10 mouse cellular contexts compared by ENCODE assay signal in the genomic region with DNA sequence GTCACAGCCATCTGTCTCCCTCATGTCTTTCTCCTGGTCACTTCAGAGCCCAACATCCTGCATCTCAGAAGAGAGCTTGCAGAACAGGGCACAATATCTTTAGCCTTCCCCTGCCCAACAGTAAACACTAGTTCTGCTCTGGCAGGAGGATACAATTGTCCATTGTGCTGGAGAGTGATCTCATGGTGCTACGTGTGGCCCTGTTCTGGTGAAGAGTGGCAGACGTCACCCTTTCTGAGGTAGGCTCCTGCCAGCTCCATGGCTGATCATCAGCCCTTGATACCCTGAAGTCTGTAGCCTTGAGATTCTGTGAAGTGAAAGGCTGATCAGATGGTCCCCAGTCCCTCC. TPM values are rescaled to one million over a fixed set of nuclear protein-coding genes. Genes with fewer than 3 reads are reported as not detected.
DNase-seq lines count a peak whose midpoint lies in the region; ATAC-seq and TF ChIP-seq lines count a peak whose summit lies in the region.
"Had no signal": no experiment of that assay in that cellular context is flagged by ENCODE, and none has a peak within 500 bp of the region (broad histone marks: within the 10 kb centered on the region; RNA-seq: fewer than 3 reads in every experiment).

No protein-coding gene starts in this region.

- H3K4me1 ChIP-seq in heart, embryonic 15.5 days (replicated peaks) = peaks cover 17% of the 10 kb centered on the region
- peaks cover 19 to 61% of the 10 kb centered on the region in 2 experiments for H3K4me1 ChIP-seq in MEL (ENCODE audit: control insufficient read depth in 1 of 2, insufficient read depth in 2 of 2, low read length in 2 of 2)
- H3K4me1 ChIP-seq: hindbrain, embryonic 13.5 days had no signal

- no peak overlapping the region for H3K4me2 ChIP-seq in heart, embryonic 15.5 days
- H3K4me2 ChIP-seq: hindbrain, embryonic 13.5 days; neural tube, embryonic 13.5 days had no signal

- no peak for TF ChIP-seq EP300 in MEL (IDR thresholded peaks at IDR 0.05; ENCODE audit: low read depth in 1 of 2, low read length in 2 of 2)

- ATAC-seq in heart, embryonic 15.5 days (replicated peaks; ENCODE audit: insufficient number of reproducible peaks, insufficient read depth, low FRiP score, low read depth) = no peak; the same call in 1 of the 2 replicates
- 0 out of 2 replicates have a peak, but pooled peaks have one; percentile 18 for ATAC-seq in erythroid progenitor cell, adult 5-6 weeks (replicated peaks; ENCODE audit: low FRiP score, poor library complexity, severe bottlenecking)

- H3K27ac ChIP-seq in heart, embryonic 15.5 days = peak overlapping the region; percentile 60
- peak overlapping the region; percentile 99 for H3K27ac ChIP-seq in MEL (ENCODE audit: control insufficient read depth, low read depth, low read length)
- H3K27ac ChIP-seq: hindbrain, embryonic 13.5 days; neural tube, embryonic 13.5 days had no signal

- H3K9me3 ChIP-seq in heart, embryonic 15.5 days (replicated peaks) = no peaks in the 10 kb centered on the region
- H3K9me3 ChIP-seq in MEL (replicated peaks; ENCODE audit: insufficient read depth, low read length) = no peaks in the 10 kb centered on the region
- H3K9me3 ChIP-seq: hindbrain, embryonic 13.5 days; neural tube, embryonic 13.5 days had no signal

- intact Hi-C loops in heart, postnatal 36 days (cut with DNase I) = no loop called here

- WGBS in heart, embryonic 15.5 days = 52% methylated on average over 2 of the region's 2 CpGs

- peaks cover 18% of the 10 kb centered on the region for H3K79me2 ChIP-seq in MEL (ENCODE audit: control insufficient read depth, insufficient read depth, low read length, poor library complexity)

- no peak overlapping the region for H3K4me3 ChIP-seq in heart, embryonic 15.5 days
- no peak overlapping the region for H3K4me3 ChIP-seq in MEL (ENCODE audit: control insufficient read depth in 1 of 2, insufficient read depth in 1 of 2, low read depth in 2 of 2, low read length in 2 of 2)
- H3K4me3 ChIP-seq: hindbrain, embryonic 13.5 days; neural tube, embryonic 13.5 days had no signal

- TF ChIP-seq CTCF in MEL (IDR thresholded peaks at IDR 0.05 in 2 of 3, conservative IDR thresholded peaks at IDR 0.05 in 1 of 3; ENCODE audit: control insufficient read depth in 1 of 3, insufficient read depth in 1 of 3, low read depth in 2 of 3, low read length in 3 of 3, poor library complexity in 1 of 3, severe bottlenecking in 1 of 3) = no peak

- TF ChIP-seq POLR2A in MEL (IDR thresholded peaks at IDR 0.05; ENCODE audit: control insufficient read depth in 1 of 2, insufficient read depth in 1 of 2, low read depth in 1 of 2, low read length in 2 of 2, poor library complexity in 1 of 2) = no peak

- no peak for DNase-seq in heart, postnatal 36 days
- no peak for DNase-seq in MEL (ENCODE audit: low read depth, low spot score)
- DNase-seq in lung, postnatal 14 days = peak; percentile 37
- DNase-seq in kidney, postnatal 4 days = no peak
- no peak for DNase-seq in cerebellum, adult 8-10 months
- DNase-seq in cerebellum, postnatal 10 days = no peak

- peaks cover 14% of the 10 kb centered on the region; the same call in 1 of the 2 replicates for H3K36me3 ChIP-seq in heart, embryonic 15.5 days
- H3K36me3 ChIP-seq in MEL (ENCODE audit: control insufficient read depth in 1 of 2, insufficient read depth in 2 of 2, low read length in 2 of 2) = peaks cover 0 to 59% of the 10 kb centered on the region in 2 experiments; a peak in 2 of 4 replicates

- TF ChIP-seq RAD21 in MEL (IDR thresholded peaks at IDR 0.05; ENCODE audit: low read depth, low read length) = no peak

- H3K9ac ChIP-seq in heart, embryonic 15.5 days = no peak overlapping the region
- peak overlapping the region; percentile 59 for H3K9ac ChIP-seq in MEL (ENCODE audit: control insufficient read depth, low read depth, low read length, poor library complexity, severe bottlenecking)
- H3K9ac ChIP-seq: hindbrain, embryonic 13.5 days; neural tube, embryonic 13.5 days had no signal

- no peaks in the 10 kb centered on the region for H3K27me3 ChIP-seq in heart, embryonic 15.5 days
- H3K27me3 ChIP-seq in MEL (ENCODE audit: control insufficient read depth in 1 of 2, insufficient read depth in 2 of 2, low read length in 2 of 2) = no peaks in the 10 kb centered on the region
- H3K27me3 ChIP-seq: hindbrain, embryonic 13.5 days; neural tube, embryonic 13.5 days had no signal

TF ChIP-seq in MEL, 35 proteins besides CTCF, POLR2A, EP300 and RAD21:
- TF ChIP-seq TBP (IDR thresholded peaks at IDR 0.05; ENCODE audit: low read depth, low read length) (no peak), RCOR1 (IDR thresholded peaks at IDR 0.05; ENCODE audit: low read depth, low read length) (no peak), NELFE (IDR thresholded peaks at IDR 0.05; ENCODE audit: low read depth, low read length) (0 out of 2 replicates have a peak, but pooled peaks have one; percentile 43), ELF1 (IDR thresholded peaks at IDR 0.05; ENCODE audit: low read depth, low read length) (no peak), E2F4 (IDR thresholded peaks at IDR 0.05; ENCODE audit: borderline replicate concordance, low read depth, low read length) (0 out of 2 replicates have a peak, but pooled peaks have one; percentile 27), MXI1 (IDR thresholded peaks at IDR 0.05; ENCODE audit: low read depth, low read length) (peak; percentile 31; the same call in 1 of the 2 replicates), CHD1 (IDR thresholded peaks at IDR 0.05; ENCODE audit: low read depth, low read length) (peak; percentile 87; the same call in 1 of the 2 replicates), MAX (IDR thresholded peaks at IDR 0.05; ENCODE audit: low read length) (peak; percentile 39; the same call in 1 of the 2 replicates)

RNA-seq across cellular contexts. Expression of gene St3gal4, which starts 4.4 kb away (rescaled TPM):
- 22.3 and 23.0 TPM in 2 replicates for polyA plus RNA-seq in heart, embryonic 15.5 days (2015; fragmentation: Nextera tagmentation; extraction: Ambion mirVana)
- total RNA-seq in heart, postnatal 36 days (2021) = 10 to 100 TPM; 26.8 to 39.1 TPM
- total RNA-seq in MEL (2012; rRNA removed) = 37.4 and 56.3 TPM in 2 replicates
- 10 to 100 TPM in 1 of 2 experiments, not detected in 1; 54.2 TPM for polyA plus RNA-seq in MEL (2012; ENCODE audit: insufficient read depth in 1 of 2, insufficient read length in 2 of 2, low read depth in 1 of 2, low replicate concordance in 2 of 2, missing spikeins in 1 of 2)
- total RNA-seq in erythroid progenitor cell, adult 5-6 weeks (2015; ENCODE audit: low replicate concordance) = 25.2 and 41.5 TPM in 2 replicates
- 35.2 and 37.9 TPM in 2 replicates for total RNA-seq in erythroid progenitor cell, adult 5-6 weeks (2017; ENCODE audit: low replicate concordance)

RNA-seq across cellular contexts. Expression of gene Dcps, which starts 52.4 kb away (rescaled TPM):
- polyA plus RNA-seq in heart, embryonic 15.5 days (2015; fragmentation: Nextera tagmentation; extraction: Ambion mirVana) = 54.6 and 63.0 TPM in 2 replicates
- 10 to 100 TPM; 17.3 to 17.8 TPM for total RNA-seq in heart, postnatal 36 days (2021)
- 54.3 and 58.0 TPM in 2 replicates for total RNA-seq in MEL (2012; rRNA removed)
- 100 to 1,000 TPM in 1 of 2 experiments, not detected in 1; 115 TPM for polyA plus RNA-seq in MEL (2012; ENCODE audit: insufficient read depth in 1 of 2, insufficient read length in 2 of 2, low read depth in 1 of 2, low replicate concordance in 2 of 2, missing spikeins in 1 of 2)
- 5.4 and 17.3 TPM in 2 replicates for total RNA-seq in erythroid progenitor cell, adult 5-6 weeks (2015; ENCODE audit: low replicate concordance)
- 10.3 and 18.7 TPM in 2 replicates for total RNA-seq in erythroid progenitor cell, adult 5-6 weeks (2017; ENCODE audit: low replicate concordance)
